Mouse (Mus musculus) T-helper 2 cell (primary cell): ENCODE measurements around the gene Angel1.

Source experiments
- in situ Hi-C: fragments of 300-600 bp; cut with MboI, MseI; formaldehyde crosslinking; loops from one replicate; pipeline ENCODE4 v1.15.1; 2025; ENCODE audit warnings: high pct_unique_total_duplicates

Gene Angel1

DNA sequence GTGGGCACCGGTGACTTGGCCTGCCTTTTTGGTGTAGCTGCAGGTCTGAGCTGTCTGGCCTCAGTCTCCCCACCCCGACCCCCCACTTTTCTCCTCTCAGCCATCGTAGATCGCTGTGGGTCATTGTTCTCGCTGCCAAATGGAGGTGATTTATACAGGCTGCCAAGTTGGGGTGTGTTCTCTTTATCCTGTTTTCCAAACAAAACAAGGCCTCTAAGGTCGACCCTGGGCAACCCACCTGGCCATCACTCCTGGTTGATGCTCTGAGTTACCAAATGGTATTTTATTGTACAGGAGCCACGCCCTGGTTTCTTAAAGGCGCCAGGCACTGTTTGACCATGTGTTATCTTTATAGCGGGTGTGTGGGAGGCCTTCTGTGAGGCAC is 46.7 kb downstream of the Angel1 start:
- in situ Hi-C loops: no loop called here

GRCm38 (mm10) chr12:86678591-86679545 is 47.4 kb downstream of the Angel1 start, which contains the start of gene Vash1:
Gene Vash1 (plus strand): TSS chr12:86678700.
- in situ Hi-C loops: no loop called here

- in situ Hi-C loops: no loop called here
These were observed 53.8 kb downstream of the Angel1 start for GRCm38 (mm10) chr12:86672507-86672906.

DNA sequence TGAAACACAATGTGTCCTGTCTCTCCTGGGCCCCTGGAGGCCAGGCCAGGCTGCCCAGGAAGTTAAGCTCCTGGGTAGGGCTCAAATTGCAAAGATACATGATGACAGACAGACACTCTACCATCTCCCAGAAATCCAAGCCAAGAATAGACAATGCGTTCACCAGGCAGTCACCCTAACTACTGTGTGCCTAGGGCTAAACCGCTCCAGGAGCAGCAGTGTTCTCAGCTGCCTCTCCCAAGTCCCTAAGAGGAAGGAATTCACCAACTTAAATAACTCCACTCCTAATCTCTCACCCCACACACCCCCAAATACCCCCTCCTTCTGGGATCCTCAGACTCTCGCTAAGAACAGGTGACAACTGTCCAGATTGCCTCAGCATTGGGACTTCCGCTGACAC is 54.2 kb downstream of the Angel1 start:
- in situ Hi-C loops: no loop called here

DNA sequence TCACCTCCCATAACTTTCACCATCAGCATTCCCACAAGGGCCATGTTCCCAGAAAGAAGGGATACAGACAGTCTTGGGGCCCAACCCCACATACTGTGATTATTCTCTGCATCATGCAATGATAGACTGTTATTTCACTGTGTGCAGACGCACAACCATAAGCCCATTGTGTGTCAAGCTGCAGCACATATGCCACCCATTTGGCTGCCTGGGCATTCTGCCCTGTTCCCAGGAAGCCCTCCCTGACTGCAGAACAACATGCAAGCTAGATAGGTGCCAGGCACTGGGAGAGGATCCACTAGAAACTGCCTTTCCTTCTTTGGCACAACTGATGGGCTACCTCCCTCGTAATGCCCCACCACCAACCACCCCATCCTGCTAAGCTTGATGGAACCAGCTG is 57.9 kb downstream of the Angel1 start:
- in situ Hi-C loops: no loop called here

GRCm38 (mm10) chr12:86665656-86666055 is 60.6 kb downstream of the Angel1 start:
- in situ Hi-C loops: no loop called here

DNA sequence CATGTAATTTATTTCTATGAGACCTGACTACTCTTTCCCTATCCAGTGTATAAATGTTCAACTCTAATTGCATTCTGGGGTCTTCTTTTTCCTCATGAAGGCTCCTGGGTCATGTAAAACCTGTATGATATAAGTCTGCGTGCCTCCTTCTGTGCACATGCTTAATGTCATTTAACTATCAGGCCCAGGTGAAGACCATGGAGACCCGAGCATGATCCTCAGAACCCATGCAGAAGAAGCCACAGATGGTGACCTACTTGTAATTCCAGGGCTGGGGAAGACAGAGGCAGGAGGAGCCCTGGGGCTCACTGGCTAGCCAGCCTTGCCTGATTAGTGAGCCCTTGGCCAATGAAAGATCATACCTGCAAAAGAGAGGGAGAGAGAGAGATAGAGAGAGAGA is 65.8 kb downstream of the Angel1 start:
- in situ Hi-C loops: no loop called here

DNA sequence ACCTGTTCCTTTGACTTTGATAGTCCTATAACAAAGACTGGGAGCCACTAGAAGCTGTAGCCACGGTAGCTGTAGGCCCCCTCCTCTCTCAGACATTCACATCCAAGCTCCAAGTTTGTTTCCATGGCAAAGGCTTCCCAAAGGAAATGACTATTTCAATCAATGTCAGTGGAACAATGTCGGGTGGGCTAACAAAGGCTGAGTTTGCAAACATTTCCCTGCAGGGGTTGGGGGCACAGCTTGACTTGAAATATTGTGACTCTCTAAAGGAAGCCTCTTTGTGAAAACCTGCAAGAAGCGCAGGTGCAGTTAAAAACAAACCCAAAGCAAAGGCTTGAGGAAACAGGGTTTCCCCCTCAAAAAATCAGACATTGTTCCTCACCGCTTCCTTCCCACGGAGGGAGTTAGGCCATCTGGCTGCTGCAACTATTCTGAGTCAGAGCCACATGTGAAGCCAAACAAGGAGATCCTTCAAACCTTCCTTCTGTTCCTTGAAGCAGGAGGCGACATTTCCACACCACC is 66.8 kb downstream of the Angel1 start:
- in situ Hi-C loops: no loop called here

DNA sequence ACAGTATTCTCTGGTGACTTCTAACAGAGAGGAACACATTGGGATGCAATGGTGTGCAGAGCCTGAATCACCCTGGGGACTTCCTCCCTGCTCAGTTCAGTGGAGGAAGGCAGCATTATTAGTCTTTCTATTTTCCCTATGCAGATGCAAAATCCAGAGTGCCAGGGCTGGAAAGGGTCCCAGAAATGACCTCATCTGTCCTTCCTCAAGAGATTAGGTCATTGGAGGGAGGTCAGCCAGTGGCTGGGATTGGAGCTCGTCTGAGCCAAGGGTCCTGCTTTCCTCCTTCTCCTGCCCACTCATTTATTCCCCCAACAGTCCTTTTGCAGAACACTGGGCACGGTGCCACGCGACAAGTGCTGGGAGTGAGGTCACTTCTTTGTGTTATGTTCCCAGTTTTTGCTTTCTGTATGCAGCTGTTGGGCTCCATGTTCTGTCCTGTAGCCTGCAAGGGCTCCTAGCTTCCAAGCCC is 73.7 kb downstream of the Angel1 start:
- in situ Hi-C loops: no loop called here

DNA sequence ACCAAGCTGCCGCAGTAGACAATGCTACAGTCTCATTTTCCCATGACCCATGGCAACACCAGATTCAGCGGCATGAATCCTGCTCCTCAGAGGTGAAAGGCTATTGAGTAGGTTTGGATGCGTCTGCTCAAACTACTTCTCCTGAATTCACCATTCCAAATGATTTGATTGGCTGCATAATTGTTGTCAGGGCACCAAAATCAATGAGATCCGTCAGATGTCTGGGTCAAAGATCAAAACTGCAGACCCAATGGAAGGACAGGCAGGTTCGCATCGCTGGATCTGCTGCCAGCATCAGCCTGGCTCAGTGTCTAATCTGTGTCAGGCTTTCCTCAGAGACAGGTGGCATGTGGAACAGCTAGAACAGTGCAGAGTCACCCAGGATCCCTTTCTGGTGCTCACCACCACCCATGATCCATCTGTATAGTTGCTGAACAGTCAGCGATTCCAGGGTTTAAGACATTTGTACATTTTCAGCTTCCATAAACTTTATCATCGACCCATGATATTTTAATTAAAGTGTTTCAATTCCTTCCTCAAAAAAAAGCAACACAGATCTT is 74.9 kb downstream of the Angel1 start:
- in situ Hi-C loops: no loop called here
